Mouse (Mus musculus): ENCODE data around the gene Nme7.
A peak's percentile ranks its signal among the peaks of the same experiment; 100 is the strongest.

Gene Nme7

DNA sequence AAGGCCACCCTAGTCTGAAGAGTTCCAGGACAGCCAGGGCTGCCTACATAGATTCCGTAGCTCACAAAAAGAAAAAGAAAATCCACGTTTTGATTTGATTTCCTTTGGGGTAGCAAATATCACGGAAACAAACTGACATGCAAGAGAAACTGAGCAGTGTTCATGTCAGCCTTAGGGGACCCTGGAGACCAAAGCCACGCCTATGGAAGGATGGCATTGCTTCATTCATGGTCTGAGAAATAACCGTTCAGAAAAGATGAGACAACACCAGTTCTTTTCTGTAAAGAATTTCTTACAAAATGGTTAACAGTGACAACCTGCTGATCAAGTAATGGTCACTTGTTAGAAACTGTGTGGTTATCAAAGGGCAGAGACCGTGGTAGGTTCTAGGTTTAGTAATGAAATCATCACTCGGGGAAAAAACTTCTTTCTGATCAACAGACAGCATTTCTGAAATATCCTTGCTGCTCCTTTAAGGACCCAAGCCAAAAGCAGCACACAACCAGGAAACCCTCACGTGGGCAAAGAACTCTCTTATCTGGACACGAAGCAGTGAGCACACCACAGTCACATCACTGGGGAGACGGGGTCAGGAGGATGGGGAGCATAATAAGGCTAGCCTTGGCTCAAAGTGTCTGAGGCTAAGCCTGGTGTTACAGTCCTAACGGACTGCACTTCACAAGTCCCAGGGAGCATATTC lies 136.9 kb downstream of the Nme7 start:
- no peak for DNase-seq

DNA sequence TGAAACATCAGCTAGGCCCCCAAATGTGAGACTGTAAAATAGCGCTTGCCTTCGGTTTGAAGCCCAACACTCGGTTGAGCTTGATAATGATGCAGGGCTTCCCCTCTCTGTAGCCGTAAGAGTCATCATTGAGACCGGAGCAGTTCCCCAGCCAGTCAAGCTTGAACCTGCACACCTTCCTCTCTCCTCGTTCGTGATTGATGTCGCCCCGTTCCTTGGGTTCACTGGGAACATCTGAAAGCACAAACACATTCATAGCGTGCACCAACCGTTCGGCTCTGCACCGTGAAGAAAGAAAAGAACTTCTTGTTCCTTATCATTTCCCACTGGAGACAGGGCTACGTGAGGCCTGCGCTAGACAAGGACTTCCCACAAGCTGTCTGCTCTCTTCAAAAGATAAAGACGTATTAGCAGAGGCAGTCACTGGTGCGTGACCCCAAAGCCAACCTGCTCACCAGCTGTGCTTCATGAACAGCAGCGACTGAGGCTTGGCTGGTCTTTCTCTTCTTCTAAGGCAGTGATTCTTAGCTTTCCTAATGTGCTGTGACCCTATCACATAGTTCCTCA lies 137.6 kb downstream of the Nme7 start:
- no peak for DNase-seq

DNA sequence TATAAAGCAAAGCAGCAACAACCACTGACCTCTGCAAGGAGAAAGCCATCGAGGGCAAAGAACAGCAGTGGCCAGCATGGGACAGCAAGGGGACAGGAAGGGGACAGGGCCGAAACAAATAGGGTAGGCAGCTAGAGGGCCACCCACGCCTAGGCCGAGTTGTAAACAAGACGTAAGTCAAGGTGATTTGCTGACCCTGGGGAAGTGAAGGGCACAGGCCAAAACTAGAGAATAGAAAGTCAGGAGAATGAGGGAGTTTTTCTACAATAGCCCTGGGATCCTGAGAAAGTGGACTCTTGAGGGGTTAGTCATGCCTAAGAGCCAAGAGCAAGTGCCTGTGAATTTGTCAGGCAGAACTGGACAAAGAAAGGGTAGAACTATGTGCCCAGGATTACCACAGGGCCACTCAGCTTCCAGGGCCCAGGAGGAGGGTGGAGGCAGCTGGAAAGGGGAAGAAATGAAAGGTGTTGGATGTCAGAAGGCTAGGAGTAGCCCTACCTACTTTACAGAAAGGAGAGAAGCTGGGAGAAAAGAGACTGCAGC lies 141.8 kb downstream of the Nme7 start:
- no peak for DNase-seq

DNA sequence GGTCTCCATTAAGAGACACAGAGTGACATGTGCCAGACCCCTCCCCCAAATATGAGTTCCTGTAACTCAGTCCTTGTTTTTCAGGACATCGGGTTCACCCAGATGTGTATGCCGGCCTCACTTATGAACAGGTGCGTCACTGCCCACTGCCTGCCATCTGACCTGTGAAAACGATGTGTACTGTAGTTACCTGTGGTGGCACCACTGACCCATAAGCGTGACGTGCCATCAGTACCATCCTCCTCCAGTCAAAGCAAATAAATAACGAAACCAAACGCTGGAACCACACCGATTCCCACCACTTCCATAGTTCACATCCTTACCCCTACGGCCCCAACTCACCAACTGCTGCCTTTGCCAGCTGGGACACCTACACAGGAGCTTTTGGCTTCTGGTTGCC lies 142.6 kb downstream of the Nme7 start:
- DNase-seq: no peak

DNA sequence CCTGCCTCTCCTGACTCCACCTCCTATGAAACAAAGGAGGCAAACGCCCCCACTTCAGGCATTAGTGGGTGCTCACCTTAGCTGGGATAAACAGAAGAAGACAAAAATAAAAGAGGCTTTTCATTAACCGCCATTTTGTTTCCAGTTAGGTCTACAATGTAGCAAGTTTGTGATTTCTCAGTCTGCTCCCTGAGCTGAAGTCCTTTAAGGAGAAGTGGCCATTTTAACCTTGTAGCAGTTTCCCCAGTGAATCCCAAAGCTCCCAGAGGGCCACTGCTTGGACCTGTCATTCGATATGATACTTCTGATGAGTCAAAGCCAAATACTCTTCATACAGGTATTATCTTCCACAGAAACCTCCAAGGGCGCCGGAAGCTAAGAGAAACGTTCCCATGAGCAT lies 143.6 kb downstream of the Nme7 start:
- no peak for DNase-seq

GRCm38 (mm10) chr1:164449626-164450025 lies 145.7 kb downstream of the Nme7 start:
- no peak for DNase-seq

DNA sequence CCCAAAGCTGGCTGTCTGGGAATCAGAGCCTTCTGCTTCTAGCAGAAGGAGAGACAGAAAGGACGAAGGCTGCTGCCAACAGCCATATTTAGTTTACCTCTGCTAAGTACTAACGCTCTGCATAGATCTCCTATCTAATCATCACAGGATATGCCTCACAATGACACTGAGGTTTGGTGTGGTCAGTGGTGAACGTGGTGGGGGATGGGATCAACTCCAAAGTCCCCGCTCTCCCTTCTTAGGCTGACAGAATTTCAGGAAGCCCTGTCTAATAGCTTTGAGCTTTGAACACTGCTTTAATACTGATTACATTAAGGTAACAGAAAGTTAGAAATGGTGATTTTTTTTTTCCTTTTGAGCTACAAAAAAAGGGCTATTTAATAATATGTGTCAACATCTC lies 146.3 kb downstream of the Nme7 start:
- no peak for DNase-seq

DNA sequence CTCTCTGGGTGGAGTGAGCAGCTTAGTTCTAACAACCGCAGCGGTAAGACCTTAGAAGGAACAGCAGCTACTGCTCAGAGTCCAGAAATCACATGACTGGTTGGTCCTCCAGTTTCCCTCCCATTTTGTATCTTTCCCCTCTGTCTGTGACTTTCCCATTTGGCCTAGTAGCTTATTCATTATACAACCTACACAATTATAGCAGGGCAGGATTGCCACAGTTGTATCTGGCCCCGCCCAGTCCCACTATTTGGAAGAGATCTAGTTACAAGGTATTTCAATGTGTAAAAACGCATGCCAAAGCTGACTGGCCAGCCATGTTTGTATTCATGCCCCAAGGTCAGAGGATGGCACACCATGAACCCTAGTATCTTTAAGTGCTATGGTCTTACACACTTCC lies 146.7 kb downstream of the Nme7 start:
- no peak for DNase-seq

DNA sequence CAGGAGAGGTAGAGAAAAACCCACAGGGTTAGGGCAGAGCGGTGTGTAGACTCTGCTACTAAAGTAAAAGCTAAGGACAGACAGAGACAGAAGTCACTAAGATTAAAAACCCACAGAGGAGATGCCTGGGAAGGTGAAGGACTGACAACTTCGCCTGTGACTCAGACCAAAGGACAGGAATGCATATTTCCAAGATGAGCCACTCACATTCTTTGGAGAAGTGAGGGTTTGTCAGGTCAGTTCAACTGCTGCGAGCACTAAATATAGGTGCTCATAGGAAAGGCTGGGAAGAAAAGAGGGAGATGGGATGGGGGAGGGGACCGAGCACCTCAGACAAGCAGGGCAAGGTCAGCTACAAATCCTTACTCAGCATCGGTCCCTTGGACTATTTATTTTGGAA lies 147.4 kb downstream of the Nme7 start:
- no peak for DNase-seq

DNA sequence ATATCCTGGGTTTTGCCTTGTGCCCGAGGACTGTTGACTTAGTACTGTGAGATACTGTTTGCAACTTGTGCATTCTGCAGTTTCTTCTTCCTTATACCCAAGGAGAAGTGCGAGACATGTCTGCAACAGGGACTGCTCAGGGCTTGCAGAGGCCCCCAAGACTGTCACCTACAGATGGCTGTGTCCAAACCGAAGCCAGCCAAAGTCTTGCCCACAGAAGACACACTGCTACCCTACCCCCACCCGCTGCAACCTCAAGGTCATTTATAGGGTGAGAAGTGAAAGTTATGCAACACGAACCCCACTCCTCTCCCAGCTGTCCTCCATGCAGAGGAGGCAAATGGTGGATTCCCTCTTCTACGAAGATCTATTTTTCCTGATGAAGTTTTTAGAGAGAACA lies 148.7 kb downstream of the Nme7 start:
- no peak for DNase-seq

DNA sequence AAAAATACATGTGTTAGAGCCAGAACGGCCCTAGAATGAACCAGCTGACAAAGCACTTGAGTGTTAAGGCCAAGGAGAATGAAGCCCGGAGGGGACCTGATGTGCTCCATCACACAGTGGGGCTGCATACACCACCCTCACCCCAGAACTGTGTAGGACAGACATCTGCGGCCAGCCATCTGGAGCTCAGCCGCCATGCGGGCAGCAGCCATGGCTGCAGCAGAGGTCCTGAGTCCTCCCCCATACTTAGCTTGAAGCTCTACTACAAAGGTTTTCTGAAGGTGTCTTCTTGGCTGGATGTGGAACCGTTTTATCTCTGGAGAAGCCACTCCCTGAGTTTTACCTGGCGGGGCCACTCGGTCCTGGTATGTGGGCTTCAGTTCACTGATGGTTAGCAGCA lies 149.2 kb downstream of the Nme7 start:
- no peak for DNase-seq

DNA sequence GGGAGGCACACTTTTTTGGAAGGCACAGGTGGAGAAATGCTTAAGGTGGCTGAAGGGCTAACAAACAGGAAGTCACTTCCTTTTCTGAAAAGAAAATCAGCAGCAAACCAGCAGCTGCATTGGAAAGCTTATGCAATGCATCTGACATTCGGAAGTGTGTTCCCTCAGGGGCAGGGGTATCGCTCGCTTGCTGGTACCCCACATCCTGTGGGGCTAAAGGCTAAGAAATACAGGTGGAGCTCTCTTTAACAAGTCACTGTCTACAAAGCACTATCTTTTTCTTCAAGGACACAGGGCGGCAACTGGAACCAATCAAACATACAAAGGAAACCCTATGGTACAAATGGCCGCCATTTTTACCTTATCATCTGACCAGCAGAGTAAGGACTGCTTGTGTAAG lies 149.8 kb downstream of the Nme7 start:
- DNase-seq: no peak

DNA sequence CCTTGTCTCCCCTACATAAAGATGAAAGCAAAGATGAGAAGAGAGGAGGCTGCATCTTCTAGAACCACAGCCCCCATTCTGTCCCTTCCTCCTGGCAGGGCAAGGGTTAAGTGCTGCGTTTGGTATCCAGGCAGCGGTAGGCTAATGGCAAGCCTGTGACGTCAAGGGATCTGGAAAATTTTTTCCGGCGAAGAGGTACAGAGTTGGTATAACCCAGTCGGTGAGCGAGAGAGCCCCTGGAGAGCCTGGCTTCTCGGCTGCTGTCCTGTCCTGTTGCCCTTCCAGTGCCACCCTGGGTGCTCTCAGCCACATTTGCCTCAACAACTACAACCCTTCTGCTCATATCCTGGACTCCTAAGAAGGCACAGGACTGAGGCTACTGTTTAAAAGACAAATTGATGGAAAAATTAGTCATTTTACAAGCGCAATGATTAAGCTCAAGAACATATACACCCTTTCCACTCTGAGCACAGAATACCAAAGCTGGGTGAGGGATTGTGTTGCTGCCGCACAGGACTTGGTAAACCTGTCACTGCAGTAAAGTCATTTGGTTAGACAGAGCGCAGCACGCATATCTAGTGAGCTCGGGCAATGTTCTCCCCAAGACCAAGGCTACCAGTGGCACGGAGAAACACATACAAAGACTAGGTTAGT lies 151.0 kb downstream of the Nme7 start:
- peak; percentile 67 for DNase-seq

DNA sequence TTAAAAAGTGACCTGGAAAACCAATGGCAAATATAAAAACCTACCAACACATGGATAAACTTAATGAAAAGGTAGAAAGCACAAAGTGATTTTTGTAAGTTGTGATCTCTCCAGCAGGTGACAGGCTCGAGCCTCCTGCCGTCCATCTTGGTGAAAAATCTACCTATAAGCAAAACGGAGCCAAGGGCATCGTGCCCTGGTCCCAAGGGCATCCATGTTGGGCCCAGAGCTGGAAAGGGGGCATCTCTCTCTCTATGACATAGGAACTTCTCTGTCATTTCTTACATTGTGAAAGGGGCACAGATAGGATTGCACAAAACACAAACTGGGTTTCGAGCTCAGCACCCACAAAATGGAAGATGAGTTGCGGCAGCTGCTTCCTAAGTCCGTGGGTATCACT lies 151.7 kb downstream of the Nme7 start:
- peak; percentile 56 for DNase-seq

DNA sequence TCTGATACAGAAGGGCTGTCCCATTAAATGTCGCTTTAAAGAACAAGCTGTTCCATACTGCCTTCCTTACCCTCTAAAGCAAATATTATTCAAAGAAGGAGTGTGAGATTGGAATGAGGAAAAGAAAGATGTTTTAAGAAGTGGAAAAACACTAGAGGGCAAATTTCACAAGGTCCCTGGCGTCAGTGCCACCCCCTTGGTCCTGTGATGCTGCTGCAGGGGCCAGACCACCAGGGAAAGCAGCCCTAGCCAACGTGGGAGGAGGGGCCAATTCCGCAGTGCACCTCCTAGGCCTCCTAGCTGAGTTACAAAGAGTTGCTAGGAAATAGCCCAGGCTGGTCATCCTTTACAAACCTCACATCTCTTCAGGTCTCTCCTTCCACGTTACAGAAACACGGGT lies 152.1 kb downstream of the Nme7 start:
- peak; percentile 80 for DNase-seq

GRCm38 (mm10) chr1:164456731-164457130 lies 152.8 kb downstream of the Nme7 start:
- no peak for DNase-seq

DNA sequence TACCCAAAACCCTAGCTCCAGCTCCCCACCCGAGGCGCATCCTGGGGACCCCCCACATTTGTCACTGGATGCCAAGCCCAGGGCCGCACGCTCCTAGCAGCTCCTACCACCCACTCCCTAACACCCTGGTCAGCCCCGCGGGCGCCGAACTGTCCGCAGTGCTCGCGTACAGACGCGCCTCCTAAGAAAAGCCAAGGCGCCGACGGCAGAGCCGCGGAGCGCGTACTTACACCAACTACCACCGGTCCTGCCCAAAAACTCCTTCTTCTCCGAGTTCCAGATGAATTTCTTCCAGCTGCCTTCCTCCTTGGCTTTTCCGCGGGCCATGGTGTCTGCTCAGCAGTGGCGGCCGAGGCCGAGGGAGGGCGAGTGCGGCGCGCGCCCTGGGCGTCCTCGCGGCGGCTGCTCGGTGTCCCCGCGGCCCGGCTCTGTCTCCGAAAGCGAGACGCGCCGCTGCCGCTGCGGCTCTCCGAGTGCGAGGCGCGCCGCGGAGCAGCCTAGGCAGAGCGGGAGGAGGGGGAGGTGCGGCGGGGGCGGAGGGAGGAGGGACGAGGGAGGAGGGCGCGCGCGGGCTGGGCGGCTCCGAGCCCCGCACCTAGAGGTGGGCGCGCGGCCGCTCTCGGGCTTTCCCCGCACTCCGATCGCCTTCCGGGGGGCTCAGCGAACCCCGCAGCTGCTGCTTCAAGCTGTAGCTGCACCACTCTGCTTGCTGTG lies 153.8 kb downstream of the Nme7 start:
- peak; percentile 58 for DNase-seq

- DNase-seq: peak; percentile 89
Measured at GRCm38 (mm10) chr1:164458245-164458613, 154.3 kb downstream of the Nme7 start, which contains the start of gene Atp1b1. TSS of gene Atp1b1 (minus strand) at chr1:164458355.

DNA sequence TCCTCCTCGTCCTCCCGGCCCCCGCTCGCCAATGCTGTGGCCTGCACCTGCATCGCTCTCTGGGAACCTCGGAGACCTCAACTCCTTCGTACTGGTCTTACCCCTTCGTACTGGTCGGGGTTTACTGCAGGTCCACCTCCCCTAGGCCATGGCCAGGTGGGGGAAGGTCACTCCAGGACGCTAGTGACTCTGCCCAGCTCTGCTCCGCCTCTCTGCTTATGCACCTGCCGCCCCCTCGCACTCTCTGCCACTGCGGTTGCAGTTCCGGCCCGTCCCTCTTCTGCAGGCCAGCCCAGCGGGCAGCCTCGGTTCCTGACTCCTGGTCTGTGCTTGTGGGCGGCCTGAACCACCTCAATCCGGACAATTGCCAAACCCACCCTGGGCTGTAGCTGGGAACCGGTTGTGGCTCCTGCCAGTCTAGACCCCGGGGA lies 154.7 kb downstream of the Nme7 start:
- peak; percentile 82 for DNase-seq

GRCm38 (mm10) chr1:164459127-164459905 lies 155.4 kb downstream of the Nme7 start:
- peak; percentile 58 for DNase-seq

DNA sequence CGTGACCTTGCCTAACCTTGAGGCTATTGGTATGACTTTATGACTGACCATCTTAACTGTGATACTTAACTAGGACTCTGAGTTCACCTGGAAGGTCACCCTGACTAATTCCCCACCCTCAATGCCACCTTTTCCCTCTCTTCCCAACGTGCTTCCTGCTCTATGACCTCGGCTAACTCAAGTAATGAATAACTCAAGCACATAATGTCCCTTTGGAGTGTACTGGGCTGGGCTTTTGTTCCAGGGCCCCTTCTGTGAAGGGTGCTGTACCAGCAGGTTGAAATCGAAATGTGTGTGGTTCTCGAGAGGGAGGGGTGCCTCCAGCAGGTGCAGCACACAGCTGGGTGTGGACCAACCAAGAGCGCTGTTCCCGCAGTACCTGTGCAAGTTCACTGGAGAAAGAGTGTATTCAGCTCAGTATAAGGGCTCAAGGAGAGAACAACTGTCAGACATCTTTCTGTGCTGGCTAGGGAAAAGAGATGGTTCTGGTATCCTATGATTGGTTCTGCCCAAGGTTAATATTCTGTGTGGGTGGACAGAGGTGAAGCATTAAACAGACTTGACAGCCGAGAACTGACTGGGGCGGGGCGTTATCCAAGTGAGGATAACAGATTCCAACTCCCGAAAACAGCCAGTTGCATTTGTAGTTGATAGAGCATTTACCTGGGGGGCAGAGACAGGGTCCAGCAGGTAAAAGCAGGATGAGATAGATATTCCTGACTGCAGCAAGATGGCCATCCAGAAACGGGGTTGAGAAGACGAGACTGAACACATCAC lies 157.2 kb downstream of the Nme7 start:
- peak; percentile 79 for DNase-seq

GRCm38 (mm10) chr1:164461726-164462125 lies 157.8 kb downstream of the Nme7 start:
- peak; percentile 56 for DNase-seq

All from lung, postnatal 36 days (tissue).